Mouse (Mus musculus) liver, postnatal 0 days (tissue): ENCODE results near the gene Klhl3.

ENCODE experiments used
- CTCF ChIP-seq: sonication (generic); IDR thresholded peaks from 2 replicates; pipeline ENCODE4 v1.5.1; 2016; ENCODE audit warnings: antibody characterized with exemption, low read depth
- EP300 ChIP-seq: IDR thresholded peaks from 2 replicates; pipeline ENCODE4 v1.6.1; 2016; ENCODE audit warnings: antibody characterized with exemption, low read depth, mild to moderate bottlenecking

DNA sequence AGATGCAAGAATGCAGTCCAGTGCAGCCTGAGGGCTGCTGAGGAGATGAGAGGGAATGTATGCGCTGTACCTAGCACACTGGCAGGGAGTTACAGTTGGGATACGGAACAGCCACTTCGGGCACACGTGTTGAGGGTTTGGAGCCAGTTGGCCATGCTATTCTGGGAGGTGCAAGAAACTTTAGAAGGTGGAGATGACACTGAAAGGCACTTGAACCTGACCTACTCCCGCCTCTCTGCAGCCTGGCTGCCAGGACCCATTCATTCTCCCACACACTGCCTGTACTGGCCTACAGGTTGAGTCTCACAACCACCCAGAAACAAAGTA, 105.4 kb downstream of the Klhl3 start:
- no peak for TF ChIP-seq EP300
- TF ChIP-seq CTCF, result no peak
